Mouse (Mus musculus): ENCODE results near the gene Rhbdd1.

Rhbdd1 gene

GRCm38 (mm10) chr1:82371636-82372428, 55.6 kb downstream of the Rhbdd1 start:
- DNase-seq, result no peak

DNA sequence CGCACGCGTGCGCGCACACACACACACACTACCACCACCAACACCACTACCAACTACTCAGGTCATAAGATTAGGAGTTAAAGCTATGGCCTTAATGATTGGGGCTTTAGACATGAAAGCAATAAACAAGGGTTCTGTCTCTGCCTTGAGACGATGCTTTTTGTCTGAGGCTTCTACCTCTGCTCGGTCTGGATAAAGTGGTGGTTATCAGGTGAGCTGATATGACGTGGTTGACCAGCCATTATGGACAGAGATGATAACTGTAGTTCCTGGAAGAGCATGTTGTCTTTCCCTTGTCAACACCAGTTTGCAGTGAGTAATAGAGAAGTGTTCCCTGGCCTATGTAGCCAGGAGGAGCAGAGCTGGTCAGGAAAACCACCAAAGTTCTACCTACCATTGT, 57.7 kb downstream of the Rhbdd1 start:
- DNase-seq, result no peak

DNA sequence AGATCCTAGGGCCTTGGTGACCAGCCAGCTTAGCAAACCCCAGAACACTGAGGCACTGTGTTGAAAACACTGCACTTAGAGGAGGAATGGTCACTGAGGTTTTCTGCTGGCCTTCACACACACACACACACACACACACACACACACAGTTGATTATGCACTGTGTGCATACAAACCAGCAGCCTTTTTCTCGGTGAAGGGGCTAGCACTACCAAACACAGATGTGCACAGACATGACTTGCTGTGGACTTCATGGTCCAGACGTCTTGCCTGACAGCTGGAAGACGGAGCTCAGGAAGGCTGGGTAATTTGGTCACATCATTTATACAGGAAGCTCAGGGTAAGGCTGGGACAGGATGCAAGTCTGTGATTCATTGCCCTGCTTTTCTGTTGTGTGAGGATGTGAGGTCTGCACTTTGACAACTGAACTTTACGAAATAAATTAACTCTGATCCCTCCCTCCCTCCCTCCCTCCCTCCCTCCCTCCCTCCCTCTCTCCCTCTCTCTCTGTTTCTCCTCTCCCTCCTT, 58.6 kb downstream of the Rhbdd1 start:
- no peak for DNase-seq

DNA sequence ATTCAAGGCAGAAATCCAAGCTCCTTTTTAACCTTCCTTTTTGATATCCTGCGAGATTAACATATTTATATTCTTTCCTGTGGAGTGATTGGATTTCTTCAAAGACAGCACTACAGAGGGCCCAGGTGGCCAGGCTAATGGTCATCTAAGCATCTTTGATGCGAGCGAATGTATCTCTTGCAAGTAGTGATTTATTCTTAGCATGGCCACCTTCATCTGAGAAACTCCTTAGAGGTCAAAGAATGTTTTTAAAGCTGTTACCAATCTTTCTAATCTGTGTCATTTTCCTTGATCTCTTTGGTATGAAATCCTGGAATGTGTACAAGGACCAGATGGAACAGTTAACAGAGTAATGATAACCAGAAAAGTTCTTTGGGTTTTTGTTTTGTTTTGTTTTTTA, 59.2 kb downstream of the Rhbdd1 start:
- DNase-seq, result no peak

DNA sequence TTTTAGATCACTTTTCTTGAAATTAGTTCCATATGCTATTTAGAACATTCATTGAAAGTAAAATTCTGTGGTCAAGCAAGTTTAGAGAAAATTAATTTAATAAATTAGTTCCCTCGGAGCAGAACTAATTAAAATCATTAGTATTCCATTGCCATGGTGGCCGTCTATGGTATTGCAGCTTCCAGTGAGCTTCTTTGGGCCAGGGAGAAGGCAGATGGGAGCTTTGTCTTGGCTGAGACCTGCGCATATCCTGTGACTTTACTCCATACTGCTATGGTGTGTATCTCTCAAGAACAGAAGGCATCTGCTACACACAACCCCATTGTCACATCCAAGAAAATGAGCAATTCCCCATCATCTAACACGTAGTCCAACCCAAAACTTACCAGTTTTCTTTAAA, 65.7 kb downstream of the Rhbdd1 start:
- DNase-seq, result no peak

DNA sequence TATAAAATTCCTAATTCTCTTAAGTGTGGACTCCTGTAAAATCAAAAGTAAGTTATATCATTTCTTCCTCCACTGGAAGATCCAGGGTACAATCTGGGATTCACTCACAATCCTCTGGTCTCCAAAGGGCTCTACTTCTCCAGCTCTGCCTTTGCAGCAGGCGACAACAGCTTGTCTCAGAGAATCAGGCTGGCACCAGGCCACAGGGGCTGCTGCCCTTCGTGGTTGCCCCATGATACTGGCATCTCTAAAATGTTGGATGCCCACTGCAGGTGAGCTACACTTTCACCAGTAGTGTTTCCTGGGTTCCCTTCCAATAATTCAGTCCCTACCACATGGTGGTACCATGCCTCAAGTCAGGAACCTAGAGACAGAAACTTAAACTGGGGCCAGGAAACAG, 67.9 kb downstream of the Rhbdd1 start:
- DNase-seq, result no peak

GRCm38 (mm10) chr1:82385054-82385453, 68.8 kb downstream of the Rhbdd1 start:
- DNase-seq, result no peak

- no peak for DNase-seq
Measured at GRCm38 (mm10) chr1:82385827-82386230, 69.6 kb downstream of the Rhbdd1 start.

DNA sequence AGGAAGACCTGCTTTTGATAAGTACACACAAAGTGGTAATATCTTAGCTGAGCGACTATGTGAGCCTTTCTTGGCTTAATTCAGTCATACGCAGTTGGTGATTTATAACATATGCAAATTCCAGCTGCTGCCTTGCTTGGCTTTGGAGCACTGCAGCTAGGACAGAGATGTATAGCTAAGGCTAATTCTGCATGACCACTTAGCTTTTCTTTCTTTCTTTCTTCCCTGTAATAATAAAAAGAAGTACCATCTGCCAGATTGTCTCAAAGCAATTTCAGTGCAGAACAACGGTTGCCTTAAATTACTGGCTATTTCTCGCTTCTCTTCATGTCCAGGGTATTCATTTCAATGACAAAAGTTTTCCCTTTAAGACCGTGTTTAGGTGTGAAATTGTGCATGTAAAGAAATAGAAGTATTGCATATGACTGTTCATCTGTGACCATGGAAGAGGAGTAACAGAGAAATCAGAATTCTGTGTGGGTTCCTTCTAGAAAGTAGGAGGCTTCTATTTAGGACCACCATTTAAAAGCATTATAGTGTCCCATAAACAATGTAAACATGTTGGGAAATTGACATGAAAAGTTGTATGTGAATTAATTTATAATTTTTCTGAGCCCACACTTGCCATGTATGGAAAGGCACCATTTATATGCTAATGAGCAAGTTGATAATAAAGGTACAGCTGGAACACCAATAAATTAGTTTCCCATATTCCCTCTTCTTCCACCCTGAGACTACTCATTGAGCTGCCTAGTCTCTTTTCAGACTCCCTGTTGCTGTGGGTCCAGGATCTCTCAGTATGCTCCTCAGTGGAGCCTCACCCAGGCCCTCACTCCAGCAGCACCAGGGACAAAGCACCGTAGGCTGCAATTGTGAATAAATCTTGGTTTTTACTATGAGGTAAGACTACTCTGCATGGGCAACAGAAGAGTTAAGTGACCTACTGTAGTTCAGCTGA, 70.8 kb downstream of the Rhbdd1 start:
- no peak for DNase-seq

DNA sequence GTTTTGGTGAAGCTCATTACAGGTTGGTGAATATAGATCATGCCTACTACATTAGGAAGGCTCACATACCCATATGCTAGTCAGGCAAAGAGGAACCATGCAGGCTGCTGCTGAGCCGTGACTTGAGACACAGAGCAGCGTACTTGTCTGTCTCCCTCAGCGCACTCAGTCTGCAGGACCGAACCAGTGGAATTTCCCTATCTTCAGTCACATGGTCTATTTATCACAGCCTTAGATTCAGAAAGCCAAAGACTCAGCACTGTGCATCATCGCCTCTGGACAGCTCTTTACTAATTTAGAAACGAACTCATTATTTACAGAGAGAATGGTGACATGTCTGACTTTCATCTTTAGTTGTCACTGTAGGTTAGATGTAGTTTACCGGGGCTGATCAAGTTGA, 73.1 kb downstream of the Rhbdd1 start:
- no peak for DNase-seq

DNA sequence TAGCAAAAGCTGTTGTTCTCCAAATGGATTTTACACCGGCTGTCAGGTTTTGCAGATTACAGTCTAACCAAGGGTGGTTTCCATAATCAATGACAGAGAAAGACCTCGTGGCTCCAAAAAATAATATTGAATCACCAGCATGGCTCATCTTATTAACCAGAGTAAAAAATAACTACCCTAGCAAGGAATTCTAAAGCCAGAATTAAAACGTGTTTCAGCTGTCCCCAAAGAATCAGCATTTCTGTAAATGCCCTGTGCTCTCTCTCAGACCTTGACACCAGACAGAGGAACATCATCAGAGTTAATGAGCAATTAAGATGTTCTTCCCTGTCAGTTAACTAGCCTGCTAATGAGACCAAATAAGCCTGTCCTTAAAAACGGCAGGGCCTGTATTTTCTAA, 79.1 kb downstream of the Rhbdd1 start:
- no peak for DNase-seq

GRCm38 (mm10) chr1:82407786-82408185, 91.5 kb downstream of the Rhbdd1 start:
- DNase-seq, result no peak

DNA sequence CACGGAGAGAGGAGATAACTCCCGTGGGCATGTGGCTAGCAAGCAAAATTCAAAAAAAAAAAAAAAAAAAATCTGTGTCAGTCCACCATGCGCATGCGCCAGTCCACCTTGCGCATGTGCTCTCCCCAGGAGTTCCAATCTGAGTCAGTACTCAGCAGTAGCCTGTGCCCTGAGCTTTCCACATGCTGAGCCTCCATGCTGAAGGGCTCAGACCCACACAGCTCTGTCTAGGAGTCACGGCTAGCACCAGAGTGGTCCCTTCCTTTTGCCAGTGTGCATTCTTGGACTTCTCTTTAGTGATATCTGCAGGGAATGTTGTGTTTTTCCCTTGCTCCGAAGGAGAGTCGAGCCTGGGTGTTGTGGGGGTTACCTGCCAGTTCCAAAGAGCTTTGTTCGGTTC, 93.0 kb downstream of the Rhbdd1 start:
- no peak for DNase-seq

- DNase-seq, result no peak
Measured at GRCm38 (mm10) chr1:82410548-82410947, 94.3 kb downstream of the Rhbdd1 start.

DNA sequence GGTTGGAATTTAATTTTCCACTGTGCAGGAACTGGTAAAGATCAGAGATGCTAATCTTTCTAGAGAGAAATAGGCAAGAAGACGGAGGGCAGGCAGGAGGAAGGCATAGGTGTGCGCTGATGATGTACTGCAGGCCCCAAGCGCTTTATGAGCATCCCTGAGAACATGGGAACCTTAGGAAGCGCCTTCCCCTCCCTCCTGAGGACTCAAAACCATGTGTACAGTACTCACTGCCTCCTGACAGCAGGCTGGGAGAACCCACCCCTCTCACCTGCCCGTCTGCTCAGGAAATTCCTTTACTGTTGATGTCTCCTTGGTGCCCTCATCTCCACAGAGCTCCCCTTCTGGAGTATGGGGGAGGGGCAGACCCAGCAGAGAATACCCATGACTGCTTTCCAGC, 95.3 kb downstream of the Rhbdd1 start:
- DNase-seq, result no peak

- DNase-seq, result no peak
Measured at GRCm38 (mm10) chr1:82412085-82412484, 95.8 kb downstream of the Rhbdd1 start.

DNA sequence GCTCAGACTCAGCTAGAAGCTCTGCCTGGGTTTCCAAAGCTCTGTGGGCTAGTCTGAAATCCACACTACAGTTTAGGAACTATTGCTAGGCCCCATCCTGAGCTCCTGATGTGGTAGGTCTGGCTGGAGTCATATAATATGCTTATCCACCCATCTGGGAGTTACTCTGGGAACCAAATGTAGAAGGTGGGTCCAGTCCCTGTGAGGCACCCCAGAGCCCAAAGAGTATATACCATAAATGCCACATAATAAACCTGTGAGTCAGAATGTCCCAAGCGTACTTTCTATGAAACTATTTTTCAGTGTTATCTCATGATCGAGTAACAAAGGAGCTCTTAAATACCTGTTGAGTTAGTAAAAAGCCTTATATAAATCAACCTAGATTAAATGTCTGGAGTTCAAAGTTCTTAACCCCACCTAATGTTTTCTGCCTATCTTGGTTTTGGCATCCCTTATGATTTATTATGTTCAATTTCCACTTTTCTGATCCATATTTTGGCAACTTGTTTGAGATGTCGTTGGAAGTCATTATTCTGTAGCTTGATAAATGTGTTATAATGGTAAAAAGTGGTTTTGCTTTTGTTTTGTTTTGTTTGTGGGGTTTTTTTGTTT, 98.3 kb downstream of the Rhbdd1 start:
- DNase-seq, result no peak

DNA sequence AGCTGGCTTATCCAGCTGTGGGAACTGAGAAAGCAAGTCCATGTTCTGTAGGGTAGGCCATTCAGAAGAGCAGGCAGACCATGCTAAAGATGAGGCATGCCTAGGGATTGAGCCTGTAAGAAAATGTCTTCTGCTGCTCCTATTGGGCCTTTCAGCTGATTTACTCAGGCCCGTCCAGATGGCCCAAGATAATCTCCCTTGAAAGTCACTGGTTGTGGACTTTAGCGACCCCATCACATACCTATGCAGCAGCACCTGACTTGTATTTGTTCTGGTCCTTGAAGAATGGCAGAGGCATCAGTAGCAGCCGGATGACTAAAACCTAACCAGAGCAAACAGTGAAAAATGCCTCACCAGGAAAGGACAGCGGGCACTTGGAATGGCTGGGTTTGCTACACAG, 99.4 kb downstream of the Rhbdd1 start:
- no peak for DNase-seq

GRCm38 (mm10) chr1:82427729-82428128, 111.5 kb downstream of the Rhbdd1 start:
- DNase-seq, result no peak

GRCm38 (mm10) chr1:82429061-82429460, 112.8 kb downstream of the Rhbdd1 start:
- DNase-seq, result no peak

DNA sequence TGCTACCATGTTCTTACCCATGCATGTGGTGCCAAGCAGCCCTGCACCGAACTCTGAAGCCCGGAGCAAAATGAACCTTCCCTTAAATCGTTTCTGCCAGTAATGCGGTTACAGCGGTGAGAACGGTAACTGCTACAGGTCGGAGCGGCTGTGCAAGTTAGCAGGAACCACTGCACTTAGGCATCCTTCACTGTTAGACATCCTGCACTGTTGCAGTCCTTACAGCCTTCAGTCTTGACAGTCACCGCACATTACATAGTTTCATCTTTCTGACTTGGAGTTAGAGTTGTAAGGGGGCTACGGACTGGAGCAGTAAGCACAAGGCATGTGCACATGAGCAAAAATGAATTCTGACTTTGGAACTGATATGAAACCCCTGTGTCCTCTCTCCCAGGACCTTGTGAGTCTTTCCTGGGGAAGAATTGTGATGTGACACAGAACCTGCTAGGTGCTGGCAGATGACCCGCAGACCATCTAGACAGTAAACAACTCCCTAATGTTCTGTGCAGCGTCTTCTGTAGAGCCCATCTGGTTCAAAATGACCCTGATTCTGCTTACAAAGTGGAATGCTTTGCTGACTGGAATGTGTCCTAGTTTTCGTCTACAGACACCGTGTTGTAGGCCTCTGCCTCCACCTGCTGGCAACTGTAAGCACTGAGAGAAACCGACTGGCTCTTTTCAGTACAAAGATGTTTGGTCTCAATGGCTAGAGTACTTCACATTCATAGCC, 116.8 kb downstream of the Rhbdd1 start:
- DNase-seq, result peak; percentile 71

DNA sequence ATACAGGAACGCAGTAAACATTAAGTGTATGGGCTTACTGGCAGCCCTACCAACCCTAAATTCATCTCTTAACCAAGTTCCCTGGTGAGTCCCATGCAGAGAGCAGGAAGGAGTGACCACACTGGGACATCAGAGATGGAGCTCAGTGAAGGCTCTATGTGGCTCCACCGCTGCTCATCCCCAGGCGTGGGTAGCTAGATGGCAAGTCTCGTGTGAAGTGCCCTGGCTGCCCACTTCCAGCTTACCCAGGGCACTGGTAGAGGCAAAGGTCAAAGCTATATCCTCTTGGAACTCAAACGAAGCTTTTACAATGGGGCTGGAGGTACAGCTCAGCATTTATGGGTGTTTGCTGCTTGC, 117.4 kb downstream of the Rhbdd1 start:
- DNase-seq, result no peak

DNA sequence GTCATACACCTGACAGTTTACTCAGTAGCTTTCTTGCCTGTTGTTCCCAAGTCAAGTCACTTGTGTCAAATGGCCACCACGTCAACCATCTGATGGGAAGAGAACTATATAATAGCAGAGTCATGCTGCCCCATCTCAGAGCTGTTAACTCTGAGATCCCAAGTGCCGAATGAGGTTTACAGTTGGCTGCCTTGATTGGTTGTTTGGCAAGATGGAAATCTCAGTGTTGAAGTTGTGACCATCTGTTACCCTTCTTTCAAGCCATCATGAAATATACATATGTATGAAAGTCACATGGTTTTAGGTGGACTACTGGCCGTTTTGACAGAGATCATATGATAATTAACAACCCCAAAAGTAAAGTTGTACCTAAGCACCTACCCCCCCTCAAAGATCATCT, 121.0 kb downstream of the Rhbdd1 start:
- no peak for DNase-seq
